Mouse (Mus musculus) cortical plate, adult 2 months (tissue): ENCODE data around the gene Ppp6r2.

ENCODE experiments used
- CTCF ChIP-seq: fragments of 200-500 bp; IDR thresholded peaks from 2 replicates; pipeline ENCODE4 v1.5.1; 2011; ENCODE audit warnings: mild to moderate bottlenecking, control low read depth, low read length; ENCODE audit not compliant: insufficient read depth; ENCODE audit errors: extremely low read depth
- POLR2A ChIP-seq: fragments of 200-500 bp; IDR thresholded peaks from 2 replicates; pipeline ENCODE4 v1.6.1; 2011; ENCODE audit warnings: mild to moderate bottlenecking, low read length, control low read depth; ENCODE audit not compliant: insufficient read depth; ENCODE audit errors: extremely low read depth

GRCm38 (mm10) chr15:89173906-89174214, 37.5 kb upstream of the Ppp6r2 start:
- no peak for TF ChIP-seq CTCF
- TF ChIP-seq POLR2A, result 0 out of 2 replicates have a peak, but pooled peaks have one; percentile 15
